Mouse (Mus musculus): ENCODE data around the gene Spsb4. TPM values are rescaled to one million over a fixed set of nuclear protein-coding genes. Genes with fewer than 3 reads are reported as not detected.
"Not testable (repeated sequence)": the region's sequence is repeated elsewhere in the genome, so short reads cannot be mapped to it uniquely, and the experiment has no call there.

Gene Spsb4
- total RNA-seq, 2 experiments from 2014 or later: 11.4 to 17.9 TPM

DNA sequence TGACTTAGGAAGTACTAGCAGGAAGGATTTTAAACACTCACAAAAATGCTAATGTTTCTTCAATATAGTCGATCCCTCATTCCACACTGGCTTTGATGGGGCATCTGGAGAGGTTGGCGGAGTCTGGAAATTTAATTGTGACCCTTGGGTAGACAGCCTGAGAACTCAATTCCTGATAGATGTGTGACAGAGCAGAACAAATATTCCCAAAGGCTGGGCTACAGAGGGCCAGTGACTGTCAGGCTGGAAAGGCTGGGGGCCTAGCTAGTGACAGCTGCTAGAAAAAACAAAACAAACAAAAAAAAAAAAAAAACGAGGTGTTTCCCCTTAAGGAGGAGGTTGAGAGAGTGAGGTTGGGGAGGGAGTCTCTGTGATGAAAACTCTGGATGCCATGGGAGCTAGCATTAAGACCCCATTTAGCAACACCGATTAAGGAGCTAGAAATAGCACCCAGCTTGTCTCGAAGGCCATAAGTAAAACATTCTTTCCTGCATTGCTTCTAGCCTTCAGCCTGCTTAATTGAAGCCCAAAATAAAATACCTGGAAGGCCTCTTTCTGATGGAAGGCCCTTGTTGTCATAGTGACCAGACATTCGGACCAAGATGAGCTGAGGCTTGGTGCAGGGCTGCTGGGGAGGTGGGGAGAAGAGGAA lies 61.9 kb downstream of the Spsb4 start:
- intact Hi-C loops (cut with DNase I): no loop called here

GRCm38 (mm10) chr9:96954063-96954809 lies 64.4 kb downstream of the Spsb4 start:
- DNase-seq: no peak
- intact Hi-C loops (cut with DNase I): no loop called here

More for the DNA sequence above, 61.9 kb downstream of the Spsb4 start:
- DNase-seq: no peak

DNA sequence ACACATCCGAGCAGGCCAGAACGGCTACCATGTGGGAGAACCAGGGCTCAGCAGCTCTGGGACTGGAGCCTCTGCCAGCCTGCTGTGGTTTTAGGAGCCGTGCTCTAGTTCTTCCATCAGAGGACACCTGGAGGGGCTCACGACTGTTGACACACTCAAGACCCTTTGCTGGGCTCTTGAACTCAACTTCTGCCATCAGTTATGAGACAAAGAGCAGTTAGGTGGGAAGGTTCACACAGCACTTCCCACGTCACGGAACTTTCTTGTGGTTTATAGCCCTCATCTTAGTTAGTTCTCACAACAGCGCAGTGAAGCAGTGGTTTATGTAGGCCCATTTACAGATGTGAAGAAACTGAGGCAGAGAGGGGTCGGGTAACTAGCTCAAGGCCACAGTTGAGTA lies 65.2 kb downstream of the Spsb4 start:
- intact Hi-C loops (cut with DNase I): no loop called here
- DNase-seq: no peak

GRCm38 (mm10) chr9:96952310-96952975 lies 66.2 kb downstream of the Spsb4 start:
- no peak for DNase-seq
- intact Hi-C loops (cut with DNase I): no loop called here

GRCm38 (mm10) chr9:96949551-96949950 lies 69.1 kb downstream of the Spsb4 start:
- intact Hi-C loops (cut with DNase I): no loop called here
- DNase-seq: no peak

- intact Hi-C loops (cut with DNase I): no loop called here
- no peak for DNase-seq
Measured at GRCm38 (mm10) chr9:96948546-96948945, 70.1 kb downstream of the Spsb4 start.

DNA sequence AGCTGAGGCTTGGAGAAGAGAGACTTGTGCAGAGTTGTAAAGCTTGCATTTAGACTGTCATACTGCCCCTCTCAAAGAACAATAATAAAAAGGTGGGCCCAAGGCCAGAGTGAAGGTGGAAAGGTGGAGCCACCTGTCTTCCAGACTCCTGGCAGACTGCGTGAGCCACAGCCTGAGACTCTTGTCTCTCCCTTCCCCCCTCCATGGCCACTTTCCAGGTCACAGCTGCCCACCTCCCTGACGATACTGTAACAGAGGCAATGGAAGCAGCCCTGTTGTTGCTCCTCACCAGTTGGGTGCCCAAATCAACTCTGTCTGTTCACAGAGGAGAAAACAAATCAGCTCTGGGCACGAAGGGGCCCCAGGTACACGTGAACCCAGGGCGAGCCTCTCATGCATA lies 71.5 kb downstream of the Spsb4 start:
- intact Hi-C loops (cut with DNase I): no loop called here
- no peak for DNase-seq

DNA sequence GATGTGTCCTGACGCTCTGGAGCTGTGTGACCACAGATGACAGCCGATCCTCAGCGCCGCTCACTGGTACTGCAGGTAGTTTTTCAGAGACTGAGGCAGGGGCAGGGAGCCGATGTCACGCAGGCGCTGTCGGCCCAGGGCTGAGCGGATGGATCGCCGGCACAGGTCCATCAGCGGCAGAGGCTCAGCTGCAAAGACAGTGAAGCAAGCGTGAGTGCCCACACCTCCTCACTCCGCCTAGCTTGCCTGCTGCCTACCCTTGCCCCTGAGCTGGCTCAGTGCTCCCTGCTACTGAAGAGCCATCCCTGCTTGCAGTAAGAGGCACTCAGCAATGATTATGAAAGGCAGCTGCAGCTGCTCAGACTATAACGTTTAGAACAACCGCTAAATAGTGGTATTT lies 74.1 kb downstream of the Spsb4 start:
- no peak for DNase-seq
- intact Hi-C loops (cut with DNase I): no loop called here

DNA sequence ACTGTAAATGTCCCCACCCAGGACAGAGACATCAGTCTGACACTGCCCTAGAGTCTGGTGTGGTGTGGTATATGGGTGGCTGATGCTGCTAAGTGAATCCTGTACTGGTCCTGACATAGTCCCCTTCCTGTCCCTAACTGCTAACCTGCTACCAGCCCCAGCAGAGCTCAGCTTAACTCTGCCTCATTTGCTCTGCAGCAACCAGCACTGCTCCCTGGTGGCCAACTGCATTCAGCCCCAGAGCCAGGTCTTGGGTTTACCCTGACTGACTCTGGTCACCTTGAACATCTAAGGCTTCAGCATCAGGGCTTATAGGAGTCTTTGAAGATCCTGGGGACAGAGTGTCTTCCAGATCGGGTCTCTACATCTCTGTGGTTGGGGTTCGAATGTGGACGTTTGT lies 75.7 kb downstream of the Spsb4 start:
- intact Hi-C loops (cut with DNase I): no loop called here
- DNase-seq: no peak

- intact Hi-C loops (cut with DNase I): no loop called here
- DNase-seq: no peak
Measured at GRCm38 (mm10) chr9:96938887-96939286, 79.8 kb downstream of the Spsb4 start.

DNA sequence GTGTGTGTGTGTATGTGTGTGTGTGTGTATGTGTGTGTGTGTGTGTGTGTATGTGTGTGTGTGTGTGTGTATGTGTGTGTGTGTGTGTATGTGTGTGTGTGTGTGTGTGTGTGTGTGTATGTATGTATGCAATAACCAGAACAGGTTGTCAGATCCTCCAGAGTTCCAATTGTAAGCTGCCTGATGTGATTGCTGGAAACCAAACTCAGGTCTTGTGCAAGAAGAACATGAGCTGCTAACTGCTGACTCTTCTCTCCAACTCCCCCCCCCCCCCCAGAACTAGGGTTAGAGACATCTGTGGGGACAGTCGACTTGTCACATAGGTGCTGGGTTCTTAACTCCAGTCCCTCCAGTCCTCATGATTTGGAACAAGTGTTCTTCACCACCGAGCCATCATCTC lies 82.2 kb downstream of the Spsb4 start:
- intact Hi-C loops (cut with DNase I); DNase-seq: not testable (repeated sequence)

GRCm38 (mm10) chr9:96935556-96936300 lies 82.9 kb downstream of the Spsb4 start:
- no peak for DNase-seq
- intact Hi-C loops (cut with DNase I): loop anchor here (2.0 kb wide), 1 partner anchor 17 kb away; no protein-coding TSS in a partner anchor

DNA sequence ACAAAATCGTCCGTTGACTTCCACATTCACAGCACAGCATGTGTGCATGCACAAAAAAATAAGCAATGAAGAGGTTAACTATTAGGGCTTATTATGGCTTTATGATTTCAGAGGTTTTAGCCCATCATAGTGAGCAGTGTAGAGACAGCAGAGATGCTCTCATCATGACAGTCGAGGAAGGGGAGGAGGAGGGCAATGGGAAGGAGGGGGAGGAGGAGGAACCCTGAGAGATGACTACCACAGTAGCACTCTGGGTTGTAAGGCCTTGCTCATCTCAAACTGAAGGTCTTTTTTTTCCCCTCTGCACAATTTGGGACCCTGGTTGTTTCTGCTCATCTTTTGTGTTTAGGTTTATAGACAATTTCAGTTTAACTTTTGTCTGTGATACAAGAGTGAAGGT lies 83.8 kb downstream of the Spsb4 start:
- DNase-seq: no peak
- intact Hi-C loops (cut with DNase I): loop anchor here (2.0 kb wide), 1 partner anchor 16 kb away; no protein-coding TSS in a partner anchor

DNA sequence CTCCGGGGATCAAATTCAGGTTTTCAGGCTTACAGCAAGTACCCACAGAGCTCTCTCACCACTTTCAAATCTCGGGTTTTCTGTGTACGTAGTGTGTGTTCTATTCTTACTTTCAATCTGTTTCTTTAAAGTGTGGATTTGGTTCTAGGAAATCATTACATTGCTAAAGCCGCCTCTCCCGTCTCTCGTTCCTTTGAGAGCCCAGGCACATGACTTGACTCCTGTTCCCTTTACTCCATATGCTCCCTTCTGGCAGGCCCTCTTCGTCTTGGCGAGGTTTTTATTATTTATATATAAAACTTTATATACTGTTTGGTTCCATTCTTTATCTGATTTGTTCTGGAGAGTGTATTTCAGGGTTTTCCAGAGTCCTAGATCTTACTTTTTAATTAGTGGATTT lies 85.9 kb downstream of the Spsb4 start:
- intact Hi-C loops (cut with DNase I): no loop called here
- no peak for DNase-seq

DNA sequence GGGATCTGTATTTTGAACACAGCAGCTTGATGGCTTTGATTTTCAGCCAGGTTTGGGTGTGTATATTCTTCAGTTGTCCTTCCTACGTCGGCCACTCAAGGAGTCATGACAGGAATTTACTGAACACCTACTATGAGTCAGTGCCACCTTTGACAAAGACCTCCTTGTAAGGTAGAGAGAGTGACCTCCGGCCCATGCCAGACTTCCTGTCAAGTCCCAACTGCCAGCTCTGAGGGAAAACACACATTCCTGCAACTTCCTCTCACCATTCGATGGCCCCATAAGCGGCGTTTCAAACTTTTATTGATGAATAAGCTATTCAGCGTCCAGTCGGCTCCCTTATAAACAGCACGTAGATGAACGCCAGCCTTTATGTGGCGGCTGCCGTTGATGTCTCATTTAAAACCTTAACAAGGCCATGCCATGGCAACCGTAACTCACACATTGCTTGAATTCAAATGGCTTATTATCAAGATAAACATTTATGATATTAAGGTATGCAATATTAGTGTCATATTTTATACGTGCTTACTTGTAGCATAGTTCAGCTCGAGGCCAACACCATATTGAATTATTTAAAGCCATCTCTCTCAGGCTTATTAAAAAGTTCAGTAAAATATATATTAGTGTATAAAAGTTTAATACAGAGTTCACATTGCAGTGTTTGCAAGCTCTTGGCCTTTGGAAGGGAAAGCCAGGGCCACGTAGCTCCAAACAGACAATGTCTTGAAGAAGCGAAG lies 94.9 kb downstream of the Spsb4 start:
- intact Hi-C loops (cut with DNase I): no loop called here
- no peak for DNase-seq

- DNase-seq: no peak
- intact Hi-C loops (cut with DNase I): no loop called here
Measured at GRCm38 (mm10) chr9:96923119-96923518, 95.5 kb downstream of the Spsb4 start.

DNA sequence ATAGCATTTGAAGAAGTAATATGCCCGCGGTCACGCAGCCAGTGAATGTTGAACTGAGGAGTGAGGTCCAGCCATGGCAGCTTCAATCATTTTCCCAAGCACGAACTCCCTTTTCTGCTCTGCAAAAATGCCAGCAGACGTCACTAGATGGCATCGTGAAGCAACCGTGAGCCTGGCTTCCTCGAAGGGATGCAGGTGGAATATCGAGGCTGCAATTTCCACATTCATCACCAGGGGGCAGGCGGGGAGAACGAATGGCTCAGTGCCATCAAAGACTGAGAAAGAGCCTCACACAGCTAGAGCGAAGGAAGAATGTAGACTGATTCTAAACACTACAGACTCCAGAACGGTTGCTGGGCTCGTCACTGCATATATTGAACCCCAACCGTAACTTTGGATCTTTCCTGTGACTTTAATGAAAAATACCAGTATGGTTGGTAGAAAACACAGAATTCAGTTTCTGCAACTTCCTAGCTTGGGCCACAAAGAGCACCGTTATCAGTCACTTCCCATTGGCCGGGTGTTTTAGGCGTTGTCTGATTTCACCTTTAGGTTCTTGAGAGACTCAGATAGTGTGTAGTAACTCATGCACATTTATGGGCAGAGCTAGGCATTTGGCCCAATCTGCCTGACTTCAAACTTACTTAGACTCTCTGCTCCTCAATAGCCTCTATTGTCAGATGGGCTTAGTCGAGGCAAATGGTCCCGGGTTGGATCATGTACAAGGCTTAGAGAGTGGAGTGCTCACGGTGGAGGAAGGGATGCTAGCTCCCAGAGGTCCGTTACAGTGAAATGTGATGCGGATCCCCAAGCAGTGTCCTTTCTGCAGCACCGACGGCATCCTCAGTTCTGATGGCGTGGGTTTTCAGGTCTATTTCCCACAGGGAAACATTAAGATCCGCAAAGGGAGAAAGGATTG lies 101.8 kb downstream of the Spsb4 start:
- DNase-seq: peak; percentile 97 to 98
- intact Hi-C loops (cut with DNase I): loop anchor here (1.0 to 2.0 kb wide), 4 partner anchors 44 to 245 kb away; partner anchors contain the start of gene Spsb4

GRCm38 (mm10) chr9:96916076-96916475 lies 102.6 kb downstream of the Spsb4 start:
- no peak for DNase-seq
- intact Hi-C loops (cut with DNase I): loop anchor here (1.0 to 2.0 kb wide), 4 partner anchors 45 to 246 kb away; partner anchors contain the start of gene Spsb4

DNA sequence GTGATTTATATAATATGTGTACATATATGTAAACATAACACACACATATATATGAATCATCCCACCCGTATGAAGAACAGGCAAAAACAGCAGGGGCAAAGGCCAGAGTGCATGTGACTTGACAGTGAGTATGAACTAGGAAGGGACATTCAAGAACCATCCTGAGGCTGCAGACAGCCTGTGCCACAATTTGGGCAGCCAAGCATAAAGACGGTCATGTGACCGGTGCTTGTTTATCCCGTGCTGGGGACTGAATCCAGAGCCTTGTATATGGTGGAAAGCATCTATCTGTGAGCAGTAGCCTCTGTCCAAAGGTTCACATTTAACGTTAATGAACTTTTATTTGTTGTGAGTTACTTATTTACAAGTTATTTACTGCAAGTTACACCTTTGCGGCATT lies 103.8 kb downstream of the Spsb4 start:
- intact Hi-C loops (cut with DNase I): no loop called here
- DNase-seq: no peak

Measured in heart, postnatal 10 days (tissue).